Mouse (Mus musculus) liver, embryonic 14.5 days (tissue): ENCODE data around the gene Filip1l. TPM values are rescaled to one million over a fixed set of nuclear protein-coding genes. Genes with fewer than 3 reads are reported as not detected.

Source experiments
- ATAC-seq: fragments of 200-750 bp; cut with Nextera tagmentation; 2 replicates; pipeline ENCODE4 v1.8.0; 2017; ENCODE audit warnings: moderate number of reproducible peaks, mild to moderate bottlenecking, moderate library complexity; ENCODE audit not compliant: insufficient read depth
- DNase-seq, 3 experiments: peaks; one replicate each; pipeline ENCODE4 v3.0.0-alpha.2; 2012 to 2013; ENCODE audit warnings: low read depth in 3 of 3, low spot score in 3 of 3
- H3K27ac ChIP-seq: fragments of 300-500 bp; sonication (generic); 2 replicates; pipeline ENCODE4 v1.5.1; 2014; ENCODE audit warnings: moderate library complexity, mild to moderate bottlenecking, control low read depth, inconsistent platforms
- H3K27me3 ChIP-seq: fragments of 300-500 bp; sonication (generic); 2 replicates; pipeline ENCODE4 v1.6.1; 2014; ENCODE audit warnings: mild to moderate bottlenecking, low read length, moderate library complexity; ENCODE audit not compliant: control insufficient read depth, insufficient read depth
- H3K36me3 ChIP-seq: fragments of 300-500 bp; sonication (generic); replicated peaks from 2 replicates; pipeline ENCODE4 v1.6.1; 2014; ENCODE audit warnings: low read depth; ENCODE audit not compliant: control insufficient read depth, insufficient read depth
- H3K4me1 ChIP-seq, 2 experiments: fragments of 200-500 bp in 1 of 2; fragments of 300-500 bp in 1 of 2; sonication (generic) in 1 of 2; replicated peaks; 2 replicates each; pipeline ENCODE4 v1.6.1; 2012 to 2014; ENCODE audit warnings: antibody characterized with exemption in 1 of 2, inconsistent platforms in 1 of 2, low read length in 1 of 2; ENCODE audit not compliant: control insufficient read depth in 2 of 2, insufficient read depth in 2 of 2
- H3K4me2 ChIP-seq: fragments of 300-500 bp; sonication (generic); 2 replicates; pipeline ENCODE4 v1.6.1; 2014; ENCODE audit warnings: low read depth, mild to moderate bottlenecking, control low read depth, moderate library complexity
- H3K4me3 ChIP-seq, 2 experiments: fragments of 200-500 bp in 1 of 2; fragments of 300-500 bp in 1 of 2; sonication (generic) in 1 of 2; 2 replicates each; pipeline ENCODE4 v1.5.1; 2012 to 2014; ENCODE audit warnings: low read depth in 2 of 2, low read length in 2 of 2, mild to moderate bottlenecking in 2 of 2, control low read depth in 1 of 2, inconsistent platforms in 1 of 2, moderate library complexity in 1 of 2; ENCODE audit not compliant: insufficient read depth in 1 of 2
- H3K9ac ChIP-seq: fragments of 300-500 bp; sonication (generic); replicated peaks from 2 replicates; pipeline ENCODE4 v1.6.1; 2014; ENCODE audit warnings: mild to moderate bottlenecking, control low read depth, moderate library complexity
- H3K9me3 ChIP-seq: fragments of 300-500 bp; sonication (generic); 2 replicates; pipeline ENCODE4 v1.6.1; 2016; ENCODE audit warnings: low read length, mixed read lengths; ENCODE audit not compliant: control insufficient read depth
- CTCF ChIP-seq: IDR thresholded peaks from 2 replicates; pipeline ENCODE4 v1.5.1; 2016; ENCODE audit warnings: antibody characterized with exemption, low read depth, control low read depth
- EP300 ChIP-seq: IDR thresholded peaks from 2 replicates; pipeline ENCODE4 v1.6.1; 2016; ENCODE audit warnings: antibody characterized with exemption, low read depth
- WGBS: fragments of 180-500 bp; shearing (Covaris S2); extraction: QIAGEN DNeasy Blood & Tissue Kit; methylation state at CpG from one replicate; pipeline ENCODE4 v1.1.7; 2014; ENCODE audit not compliant: insufficient replicate concordance; 5-methylcytosine and 5-hydroxymethylcytosine counted together
- polyA plus RNA-seq, 2 experiments: library from polyadenylated mRNA; depleted of rRNA in 1 of 2; stranded (reverse) in 1 of 2; unstranded in 1 of 2; fragments of >200 nt; fragmentation: Nextera tagmentation in 1 of 2; extraction: Ambion mirVana in 1 of 2; gene quantifications; 2 replicates each; pipeline versions ENCODE4 v1.2.1 to v1.2.3; 2012 to 2014

The Filip1l gene
- polyA plus RNA-seq, 2 experiments = 2.1 to 3.3 TPM

DNA sequence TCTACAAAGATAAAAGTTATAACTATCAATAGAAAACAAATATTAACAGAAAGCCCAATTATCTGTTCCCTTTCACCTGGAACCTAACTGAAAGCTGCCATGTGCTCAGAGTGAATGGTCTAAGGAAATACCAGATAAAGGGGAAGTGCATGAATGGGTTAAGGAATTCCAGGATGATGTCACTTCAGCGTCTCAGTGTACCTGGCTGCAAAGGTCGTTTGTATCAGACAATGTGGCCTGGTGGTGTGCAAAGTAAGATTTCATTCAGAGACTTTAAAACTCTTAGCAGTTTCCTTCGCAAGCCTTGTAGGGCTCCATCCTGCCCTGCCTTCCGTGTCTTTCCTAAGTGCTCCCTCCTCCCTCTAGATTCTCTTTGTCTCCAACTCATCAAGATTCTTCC lies 80.3 kb downstream of the Filip1l start:
- H3K36me3 ChIP-seq = no peaks in the 10 kb centered on the region
- WGBS = 47% methylated on average over 4 of the region's 4 CpGs
- no peak overlapping the region for H3K27ac ChIP-seq
- no peak overlapping the region for H3K4me3 ChIP-seq
- H3K9ac ChIP-seq = no peak overlapping the region
- ATAC-seq (no peak), DNase-seq (no peak)
- no peaks in the 10 kb centered on the region; a peak in 1 of 4 replicates for H3K4me1 ChIP-seq
- no peaks in the 10 kb centered on the region for H3K9me3 ChIP-seq
- H3K4me2 ChIP-seq = no peak overlapping the region
- no peaks in the 10 kb centered on the region for H3K27me3 ChIP-seq
- TF ChIP-seq CTCF (no peak), EP300 (no peak)

- 63% methylated on average over 6 of the region's 6 CpGs for WGBS
Observed at GRCm38 (mm10) chr16:57433671-57434070, 80.8 kb downstream of the Filip1l start.

DNA sequence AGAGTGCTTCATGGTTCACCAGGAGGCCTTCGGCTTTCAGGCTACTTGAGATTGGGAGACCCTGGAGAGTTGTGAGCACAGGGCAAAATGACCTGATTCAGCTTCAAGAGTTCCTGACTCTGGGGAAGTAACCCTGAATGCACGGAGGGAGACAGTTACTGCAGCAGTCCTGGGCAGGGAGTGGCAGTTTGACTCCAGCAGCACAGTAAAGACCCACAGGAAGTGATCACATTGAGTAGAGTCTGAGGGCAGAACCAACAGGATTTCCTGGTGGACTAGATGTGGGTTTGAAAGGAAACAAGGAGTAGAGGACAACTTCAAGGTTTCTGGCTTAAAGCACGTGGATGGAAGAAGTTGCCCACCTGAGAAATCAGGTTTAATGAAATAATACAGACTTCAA lies 81.7 kb downstream of the Filip1l start:
- H3K27ac ChIP-seq = no peak overlapping the region
- no peaks in the 10 kb centered on the region for H3K27me3 ChIP-seq
- no peaks in the 10 kb centered on the region; a peak in 1 of 4 replicates for H3K4me1 ChIP-seq
- no peak for TF ChIP-seq CTCF
- TF ChIP-seq EP300 = no peak
- 20% methylated on average over 3 of the region's 3 CpGs for WGBS
- no peak overlapping the region for H3K4me3 ChIP-seq
- no peak for DNase-seq
- no peak overlapping the region for H3K9ac ChIP-seq
- no peaks in the 10 kb centered on the region for H3K9me3 ChIP-seq
- H3K4me2 ChIP-seq = no peak overlapping the region
- ATAC-seq = no peak
- no peaks in the 10 kb centered on the region for H3K36me3 ChIP-seq

More at GRCm38 (mm10) chr16:57433671-57434070, 80.8 kb downstream of the Filip1l start:
- Histone ChIP-seq H3K27me3 (no peaks in the 10 kb centered on the region), H3K27ac (no peak overlapping the region), H3K36me3 (no peaks in the 10 kb centered on the region), H3K4me1 (no peaks in the 10 kb centered on the region; a peak in 1 of 4 replicates), H3K4me2 (no peak overlapping the region), H3K9me3 (no peaks in the 10 kb centered on the region), H3K4me3 (no peak overlapping the region), H3K9ac (no peak overlapping the region)
- DNase-seq (no peak), ATAC-seq (no peak)
- no peak for TF ChIP-seq EP300
- no peak for TF ChIP-seq CTCF

DNA sequence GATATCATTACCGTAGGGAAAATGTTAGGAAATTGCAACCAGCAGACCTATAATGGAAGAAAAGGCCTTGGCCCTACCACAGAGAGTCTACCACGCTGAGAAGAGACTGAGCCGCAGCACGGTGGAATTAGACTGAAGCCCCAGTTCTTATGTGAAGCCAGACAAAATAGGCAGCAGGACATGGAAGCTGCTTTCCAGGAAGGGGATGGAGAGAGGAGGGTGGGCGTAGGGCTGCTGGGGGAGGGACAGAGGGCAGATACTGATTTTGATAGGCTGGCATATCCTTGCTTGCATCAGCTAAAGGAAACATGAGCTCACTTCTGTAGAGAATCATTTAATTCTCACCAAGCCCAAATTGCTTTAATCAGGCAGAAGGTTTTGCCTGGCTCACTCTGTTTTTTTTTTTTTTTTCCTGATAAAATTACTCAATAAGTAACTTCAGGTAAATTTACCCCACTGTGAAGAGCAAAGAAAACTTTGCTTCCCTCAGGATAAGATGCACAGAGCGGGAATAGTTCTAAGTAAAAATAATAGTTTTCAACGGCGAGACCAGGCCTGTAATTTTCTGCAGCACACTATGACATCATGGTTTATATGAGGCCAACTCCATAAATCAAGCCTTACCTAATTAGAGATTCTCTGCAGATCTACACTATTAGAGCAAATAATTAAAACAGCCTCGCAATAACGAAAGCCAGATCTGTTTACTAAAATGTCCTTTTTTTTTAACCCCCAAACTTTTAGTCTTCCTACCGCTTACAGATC lies 84.8 kb downstream of the Filip1l start:
- Histone ChIP-seq H3K27ac (no peak overlapping the region), H3K4me1 (no peaks in the 10 kb centered on the region; a peak in 1 of 4 replicates), H3K9me3 (no peaks in the 10 kb centered on the region), H3K27me3 (no peaks in the 10 kb centered on the region), H3K4me3 (no peak overlapping the region), H3K36me3 (no peaks in the 10 kb centered on the region), H3K9ac (no peak overlapping the region), H3K4me2 (no peak overlapping the region)
- no peak for ATAC-seq
- DNase-seq = no peak
- TF ChIP-seq EP300 (no peak), CTCF (no peak)
- WGBS = 74% methylated on average over 11 of the region's 11 CpGs

- no peak for DNase-seq
- no peaks in the 10 kb centered on the region for H3K36me3 ChIP-seq
- ATAC-seq = no peak
- H3K9ac ChIP-seq = no peak overlapping the region
- H3K27me3 ChIP-seq = no peaks in the 10 kb centered on the region
- WGBS = 75% methylated on average over 5 of the region's 5 CpGs
- H3K27ac ChIP-seq = no peak overlapping the region
- no peaks in the 10 kb centered on the region for H3K9me3 ChIP-seq
- H3K4me1 ChIP-seq = no peaks in the 10 kb centered on the region; a peak in 1 of 4 replicates
- no peak overlapping the region for H3K4me2 ChIP-seq
- TF ChIP-seq EP300 = no peak
- no peak for TF ChIP-seq CTCF
- no peak overlapping the region for H3K4me3 ChIP-seq
Observed at GRCm38 (mm10) chr16:57438288-57438685, 85.4 kb downstream of the Filip1l start.
